Mouse (Mus musculus): ENCODE results near the gene Cdc42ep2. TPM values are rescaled to one million over a fixed set of nuclear protein-coding genes. Genes with fewer than 3 reads are reported as not detected.

Cdc42ep2 gene
- polyA plus RNA-seq, 1 experiment = 2.5 TPM

GRCm38 (mm10) chr19:5935266-5935665 lies 10.7 kb upstream of the Cdc42ep2 start:
- H3K27ac ChIP-seq (ENCODE audit: insufficient read depth, low read depth, low read length) = no peak overlapping the region

GRCm38 (mm10) chr19:5929634-5930596 lies 5.3 kb upstream of the Cdc42ep2 start:
- Histone ChIP-seq H3K27ac (ENCODE audit: insufficient read depth, low read depth, low read length) (peak overlapping the region; percentile 93), H3K4me1 (ENCODE audit: control insufficient read depth, insufficient read depth, low read length) (peaks cover 43% of the 10 kb centered on the region), H3K4me3 (ENCODE audit: insufficient read depth, low read length) (no peak overlapping the region)
- no peak for TF ChIP-seq POLR2A (IDR thresholded peaks at IDR 0.05; ENCODE audit: borderline replicate concordance, low read depth, low read length)
- no peak for TF ChIP-seq CTCF (IDR thresholded peaks at IDR 0.05; ENCODE audit: low read depth, low read length)

More at GRCm38 (mm10) chr19:5935266-5935665, 10.7 kb upstream of the Cdc42ep2 start:
- TF ChIP-seq POLR2A (IDR thresholded peaks at IDR 0.05; ENCODE audit: borderline replicate concordance, low read depth, low read length) (no peak), CTCF (IDR thresholded peaks at IDR 0.05; ENCODE audit: low read depth, low read length) (no peak)
- Histone ChIP-seq H3K4me1 (ENCODE audit: control insufficient read depth, insufficient read depth, low read length) (peaks cover 24% of the 10 kb centered on the region), H3K4me3 (ENCODE audit: insufficient read depth, low read length) (no peak overlapping the region)

DNA sequence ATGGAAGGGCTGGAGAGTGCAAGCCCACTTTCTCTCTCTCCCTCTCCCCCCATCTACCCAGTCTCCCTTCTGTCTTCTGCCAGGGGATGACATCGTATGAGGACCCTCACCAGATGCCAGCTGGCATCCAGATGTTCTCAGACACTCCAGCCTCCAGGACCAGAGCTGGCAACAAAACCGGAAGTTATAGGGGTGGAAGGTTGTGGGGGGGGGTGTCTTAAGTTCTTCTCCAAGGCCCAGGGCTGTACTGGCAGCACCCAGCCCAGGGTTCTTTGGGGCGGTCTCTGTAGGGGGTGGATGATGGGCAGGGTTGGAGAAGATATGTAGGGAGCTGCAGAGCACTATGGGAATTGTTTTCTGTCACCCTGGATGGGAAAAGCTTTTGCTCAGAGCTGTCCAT lies 3.9 kb upstream of the Cdc42ep2 start:
- Histone ChIP-seq H3K4me1 (ENCODE audit: control insufficient read depth, insufficient read depth, low read length) (peaks cover 43% of the 10 kb centered on the region), H3K4me3 (ENCODE audit: insufficient read depth, low read length) (no peak overlapping the region), H3K27ac (ENCODE audit: insufficient read depth, low read depth, low read length) (no peak overlapping the region)
- no peak for TF ChIP-seq POLR2A (IDR thresholded peaks at IDR 0.05; ENCODE audit: borderline replicate concordance, low read depth, low read length)
- no peak for TF ChIP-seq CTCF (IDR thresholded peaks at IDR 0.05; ENCODE audit: low read depth, low read length)

DNA sequence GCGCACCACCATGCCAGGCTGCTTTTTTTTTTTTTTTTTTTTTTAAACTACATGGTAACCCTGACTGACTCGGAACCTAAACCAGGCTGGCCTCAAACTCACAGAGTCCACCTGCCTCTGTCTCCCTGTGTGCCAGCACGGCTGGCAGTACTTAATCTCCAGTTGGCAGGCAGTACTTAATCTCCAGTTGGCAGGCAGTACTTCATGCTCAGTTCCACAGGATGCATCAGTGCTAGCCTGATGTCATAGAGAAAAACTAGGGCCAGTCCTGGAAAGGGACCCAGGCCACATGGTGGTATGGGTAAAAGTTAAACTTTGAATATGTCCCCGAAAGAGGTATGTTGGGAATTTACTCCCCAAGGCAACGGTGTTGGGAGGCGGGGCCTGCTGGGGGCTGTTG lies 3.5 kb upstream of the Cdc42ep2 start:
- TF ChIP-seq CTCF (IDR thresholded peaks at IDR 0.05; ENCODE audit: low read depth, low read length) = no peak
- TF ChIP-seq POLR2A (IDR thresholded peaks at IDR 0.05; ENCODE audit: borderline replicate concordance, low read depth, low read length) = no peak
- peaks cover 43% of the 10 kb centered on the region for H3K4me1 ChIP-seq (ENCODE audit: control insufficient read depth, insufficient read depth, low read length)
- no peak overlapping the region for H3K4me3 ChIP-seq (ENCODE audit: insufficient read depth, low read length)
- H3K27ac ChIP-seq (ENCODE audit: insufficient read depth, low read depth, low read length) = no peak overlapping the region

- no peak for TF ChIP-seq CTCF (IDR thresholded peaks at IDR 0.05; ENCODE audit: low read depth, low read length)
- Histone ChIP-seq H3K4me1 (ENCODE audit: control insufficient read depth, insufficient read depth, low read length) (peaks cover 45% of the 10 kb centered on the region), H3K27ac (ENCODE audit: insufficient read depth, low read depth, low read length) (no peak overlapping the region), H3K4me3 (ENCODE audit: insufficient read depth, low read length) (no peak overlapping the region)
These were observed 2.9 kb upstream of the Cdc42ep2 start for GRCm38 (mm10) chr19:5927532-5927931.

- Histone ChIP-seq H3K4me3 (ENCODE audit: insufficient read depth, low read length) (no peak overlapping the region), H3K27ac (ENCODE audit: insufficient read depth, low read depth, low read length) (no peak overlapping the region), H3K4me1 (ENCODE audit: control insufficient read depth, insufficient read depth, low read length) (peaks cover 46% of the 10 kb centered on the region)
- no peak for TF ChIP-seq CTCF (IDR thresholded peaks at IDR 0.05; ENCODE audit: low read depth, low read length)
These were observed 2.4 kb upstream of the Cdc42ep2 start for GRCm38 (mm10) chr19:5927026-5927425.

DNA sequence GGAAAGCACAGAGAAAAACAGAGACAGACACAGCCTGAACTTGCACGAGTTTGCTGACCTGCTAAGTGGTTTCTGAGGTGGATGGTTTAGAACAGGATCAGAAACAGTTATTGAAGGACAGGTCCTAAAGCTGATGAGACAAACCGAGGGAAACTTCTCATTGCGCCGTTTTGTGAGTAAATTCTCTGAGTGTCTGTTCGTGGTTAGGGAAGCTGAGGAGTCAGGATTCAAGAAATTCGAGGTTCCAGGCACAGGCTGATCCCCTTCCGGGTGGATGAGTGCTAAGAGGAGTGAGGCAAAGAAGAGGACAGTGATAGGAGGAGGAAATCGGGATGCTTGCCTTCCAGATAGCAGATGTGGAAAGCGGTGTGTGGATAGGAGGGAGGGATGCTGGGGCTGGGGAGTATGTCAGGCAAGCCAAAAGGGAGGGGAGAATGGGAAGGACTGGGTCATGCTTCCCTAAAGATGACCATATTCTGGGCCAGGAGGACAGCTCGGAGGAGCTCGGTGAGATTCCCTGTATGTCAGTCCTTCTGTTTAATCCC lies 767 bp upstream of the Cdc42ep2 start:
- Histone ChIP-seq H3K27ac (ENCODE audit: insufficient read depth, low read depth, low read length) (no peak overlapping the region), H3K4me1 (ENCODE audit: control insufficient read depth, insufficient read depth, low read length) (peaks cover 31% of the 10 kb centered on the region), H3K4me3 (ENCODE audit: insufficient read depth, low read length) (peak overlapping the region; percentile 51)
- TF ChIP-seq CTCF (IDR thresholded peaks at IDR 0.05; ENCODE audit: low read depth, low read length) (no peak), POLR2A (IDR thresholded peaks at IDR 0.05; ENCODE audit: borderline replicate concordance, low read depth, low read length) (no peak)

DNA sequence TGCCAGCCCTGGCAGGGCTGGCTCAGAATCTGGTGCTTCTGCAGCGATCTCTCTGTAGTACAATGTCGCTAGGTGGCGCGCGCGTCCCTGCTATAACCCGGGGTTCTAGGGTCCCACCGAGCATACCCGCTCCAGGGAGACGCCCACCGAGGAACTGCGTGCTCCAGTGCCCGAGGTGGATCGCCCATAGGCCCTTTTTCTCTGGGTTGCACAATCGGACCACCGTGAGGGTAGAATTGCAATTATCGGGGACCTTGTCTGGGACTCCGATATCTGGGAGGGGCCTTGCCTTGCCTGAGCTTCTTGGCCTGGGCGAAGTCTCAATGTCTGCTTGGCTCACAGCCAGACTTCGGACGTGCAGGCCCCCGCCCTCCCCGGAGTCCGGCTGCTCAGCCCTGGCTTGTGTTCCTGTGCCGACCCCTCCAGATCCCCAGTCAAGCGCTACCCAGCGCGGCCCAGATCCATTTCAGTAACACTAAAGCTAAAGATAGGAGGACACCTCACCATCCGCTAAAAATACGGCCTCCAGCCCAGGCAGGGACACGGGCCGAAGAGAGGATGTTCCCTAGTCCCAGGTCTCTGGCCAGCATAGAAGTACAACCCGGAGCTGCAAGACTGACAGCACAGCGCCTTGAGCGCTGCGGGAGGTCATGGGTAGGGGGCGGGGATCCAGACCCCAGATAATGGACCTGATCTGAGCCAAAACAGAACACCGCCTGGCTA lies 465 bp downstream of the Cdc42ep2 start:
- TF ChIP-seq CTCF (IDR thresholded peaks at IDR 0.05; ENCODE audit: low read depth, low read length) = peak; percentile 86
- no peak for TF ChIP-seq POLR2A (IDR thresholded peaks at IDR 0.05; ENCODE audit: borderline replicate concordance, low read depth, low read length)
- Histone ChIP-seq H3K4me3 (ENCODE audit: insufficient read depth, low read length) (peak overlapping the region; percentile 82), H3K27ac (ENCODE audit: insufficient read depth, low read depth, low read length) (peak overlapping the region; percentile 47), H3K4me1 (ENCODE audit: control insufficient read depth, insufficient read depth, low read length) (peaks cover 19% of the 10 kb centered on the region)

- H3K4me3 ChIP-seq (ENCODE audit: insufficient read depth, low read length) = no peak overlapping the region
- TF ChIP-seq POLR2A (IDR thresholded peaks at IDR 0.05; ENCODE audit: borderline replicate concordance, low read depth, low read length) = no peak
- H3K27ac ChIP-seq (ENCODE audit: insufficient read depth, low read depth, low read length) = no peak overlapping the region
- H3K4me1 ChIP-seq (ENCODE audit: control insufficient read depth, insufficient read depth, low read length) = peaks cover 7% of the 10 kb centered on the region; the same call in 1 of the 2 replicates
These were observed 1.7 kb downstream of the Cdc42ep2 start for GRCm38 (mm10) chr19:5922963-5923362.

Measured in bone marrow macrophage, adult 2 months (primary cell).